Mouse (Mus musculus) liver, embryonic 11.5 days (tissue): ENCODE data around the gene Galnt11. TPM values are rescaled to one million over a fixed set of nuclear protein-coding genes. Genes with fewer than 3 reads are reported as not detected.

Experiments used
- ATAC-seq: fragments of 200-750 bp; cut with Nextera tagmentation; replicated peaks from 2 replicates; pipeline ENCODE4 v1.8.0; 2017; ENCODE audit warnings: moderate number of reproducible peaks, mild to moderate bottlenecking, moderate TSS enrichment, moderate library complexity; ENCODE audit not compliant: low FRiP score
- DNase-seq: peaks from one replicate; pipeline ENCODE4 v3.0.0-alpha.2; 2017; ENCODE audit warnings: low spot score
- H3K27ac ChIP-seq: fragments of 300-500 bp; sonication (generic); 2 replicates; pipeline ENCODE4 v1.5.1; 2014; ENCODE audit warnings: mild to moderate bottlenecking, low read depth, low read length, control low read depth
- H3K27me3 ChIP-seq: fragments of 300-500 bp; sonication (generic); replicated peaks from 2 replicates; pipeline ENCODE4 v1.6.1; 2014; ENCODE audit warnings: low read length, mixed read lengths; ENCODE audit not compliant: control insufficient read depth, insufficient read depth
- H3K36me3 ChIP-seq: fragments of 300-500 bp; sonication (generic); 2 replicates; pipeline ENCODE4 v1.6.1; 2014; ENCODE audit warnings: mild to moderate bottlenecking, low read length, moderate library complexity, mixed read lengths; ENCODE audit not compliant: control insufficient read depth, insufficient read depth
- H3K4me1 ChIP-seq: fragments of 300-500 bp; sonication (generic); replicated peaks from 2 replicates; pipeline ENCODE4 v1.6.1; 2014; ENCODE audit warnings: low read length, mixed read lengths; ENCODE audit not compliant: control insufficient read depth, insufficient read depth
- H3K4me2 ChIP-seq: fragments of 300-500 bp; sonication (generic); 2 replicates; pipeline ENCODE4 v1.6.1; 2014; ENCODE audit warnings: mild to moderate bottlenecking, control low read depth, moderate library complexity
- H3K4me3 ChIP-seq: fragments of 300-500 bp; sonication (generic); 2 replicates; pipeline ENCODE4 v1.5.1; 2014; ENCODE audit warnings: low read depth, low read length, control low read depth
- H3K9ac ChIP-seq: fragments of 300-500 bp; sonication (generic); 2 replicates; pipeline ENCODE4 v1.6.1; 2014; ENCODE audit warnings: low read depth, low read length, control low read depth
- H3K9me3 ChIP-seq: fragments of 300-500 bp; sonication (generic); 2 replicates; pipeline ENCODE4 v1.6.1; 2016; ENCODE audit warnings: low read length, inconsistent platforms, mixed read lengths; ENCODE audit not compliant: control insufficient read depth
- whole genome bisulfite sequencing: fragments of 180-500 bp; shearing (Covaris S2); extraction: QIAGEN DNeasy Blood & Tissue Kit; methylation state at CpG from one replicate; pipeline ENCODE4 v1.1.7; 2014; 5-methylcytosine and 5-hydroxymethylcytosine counted together
- polyA plus RNA-seq: library from polyadenylated mRNA; unstranded; fragments of >200 nt; fragmentation: Nextera tagmentation; extraction: Ambion mirVana; gene quantifications from 2 replicates; pipeline ENCODE4 v1.2.1, GENCODE M21; 2014

Galnt11 gene
- polyA plus RNA-seq, 1 experiment from 2014 or later: 14.9 TPM

DNA sequence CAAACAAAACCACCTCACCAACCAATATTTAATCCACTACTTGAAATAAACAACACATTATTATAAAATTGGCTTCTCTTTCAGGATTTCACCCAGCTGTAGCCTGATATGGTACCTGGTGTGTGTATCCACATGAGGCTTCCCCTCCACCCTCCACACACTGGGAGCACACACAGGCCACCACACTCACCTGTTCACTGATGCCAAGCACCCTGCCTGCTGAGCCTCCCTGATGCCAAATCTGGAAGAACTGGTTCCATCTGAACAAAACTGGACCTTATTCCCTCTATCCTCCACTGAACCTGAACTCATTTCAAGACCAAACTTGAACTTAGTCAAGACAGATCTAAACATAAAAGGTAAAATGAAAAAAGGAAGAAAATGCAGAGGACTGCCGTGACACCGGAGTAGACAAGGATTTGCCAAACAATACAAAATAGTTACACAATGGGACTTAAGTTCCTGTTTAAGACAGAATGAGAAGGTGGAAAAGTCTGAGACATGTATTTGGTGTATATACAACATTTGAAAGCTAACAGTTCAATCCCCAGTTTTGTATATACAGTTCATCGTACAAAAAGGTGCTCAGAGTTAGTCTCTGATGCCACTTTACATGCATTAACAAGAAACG is 46.7 kb downstream of the Galnt11 start:
- Histone ChIP-seq H3K9ac (no peak overlapping the region), H3K9me3 (no peaks in the 10 kb centered on the region), H3K4me1 (no peaks in the 10 kb centered on the region), H3K4me2 (no peak overlapping the region), H3K4me3 (no peak overlapping the region), H3K27ac (no peak overlapping the region), H3K36me3 (peaks cover 8% of the 10 kb centered on the region; the same call in 1 of the 2 replicates), H3K27me3 (no peaks in the 10 kb centered on the region)
- DNase-seq: no peak
- 94% methylated on average over 4 of the region's 4 CpGs for WGBS
- ATAC-seq: no peak

DNA sequence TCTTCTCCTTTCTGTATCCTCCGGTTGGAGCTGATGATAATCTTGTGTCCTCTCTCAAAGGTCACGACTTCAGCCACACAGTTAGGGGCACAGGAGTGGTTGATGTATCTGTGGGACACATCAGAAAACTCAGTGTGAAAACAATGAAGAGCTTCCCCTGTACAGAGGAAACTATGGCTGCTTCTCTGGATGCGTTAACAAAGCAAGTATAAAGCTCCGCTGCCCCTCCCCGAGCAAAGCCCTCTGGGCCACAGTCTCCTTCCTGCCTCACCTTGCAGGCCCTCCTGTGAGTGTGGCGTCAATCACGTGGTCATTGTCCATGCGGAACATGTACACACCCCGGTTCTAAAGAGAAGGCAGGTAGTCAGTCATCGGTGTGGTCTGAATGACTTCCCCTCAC is 53.9 kb downstream of the Galnt11 start:
- DNase-seq: no peak
- no peaks in the 10 kb centered on the region for H3K4me1 ChIP-seq
- 88% methylated on average over 10 of the region's 10 CpGs for WGBS
- no peak for ATAC-seq
- H3K27ac ChIP-seq: no peak overlapping the region
- no peak overlapping the region for H3K9ac ChIP-seq
- no peak overlapping the region for H3K4me3 ChIP-seq
- no peaks in the 10 kb centered on the region for H3K9me3 ChIP-seq
- peaks cover 15% of the 10 kb centered on the region for H3K36me3 ChIP-seq
- no peak overlapping the region for H3K4me2 ChIP-seq
- no peaks in the 10 kb centered on the region for H3K27me3 ChIP-seq

DNA sequence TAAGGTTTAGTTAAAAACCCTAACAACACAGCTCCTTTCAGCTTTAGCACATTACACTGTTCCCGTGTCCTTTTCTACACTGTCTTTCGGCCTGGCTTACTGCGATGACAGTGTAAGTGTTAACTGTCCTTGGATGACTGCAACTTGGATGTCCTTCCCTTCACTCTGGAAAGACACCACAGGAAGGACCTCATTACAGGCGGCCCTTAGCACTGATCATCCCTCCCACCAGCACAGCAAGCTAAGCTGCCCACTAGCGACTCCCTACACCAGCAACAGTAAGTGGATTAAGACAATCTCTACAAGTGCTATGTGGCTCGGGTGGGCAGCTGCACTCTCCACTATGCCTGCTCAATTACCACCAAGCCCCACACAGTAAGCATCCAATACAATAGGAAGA is 54.7 kb downstream of the Galnt11 start:
- H3K4me3 ChIP-seq: no peak overlapping the region
- no peak for ATAC-seq
- peaks cover 19% of the 10 kb centered on the region for H3K36me3 ChIP-seq
- H3K9me3 ChIP-seq: no peaks in the 10 kb centered on the region
- H3K27me3 ChIP-seq: no peaks in the 10 kb centered on the region
- no peak overlapping the region for H3K9ac ChIP-seq
- DNase-seq: peak; percentile 2
- no peak overlapping the region for H3K4me2 ChIP-seq
- H3K4me1 ChIP-seq: no peaks in the 10 kb centered on the region
- H3K27ac ChIP-seq: no peak overlapping the region
- 86% methylated on average over 6 of the region's 6 CpGs for WGBS

DNA sequence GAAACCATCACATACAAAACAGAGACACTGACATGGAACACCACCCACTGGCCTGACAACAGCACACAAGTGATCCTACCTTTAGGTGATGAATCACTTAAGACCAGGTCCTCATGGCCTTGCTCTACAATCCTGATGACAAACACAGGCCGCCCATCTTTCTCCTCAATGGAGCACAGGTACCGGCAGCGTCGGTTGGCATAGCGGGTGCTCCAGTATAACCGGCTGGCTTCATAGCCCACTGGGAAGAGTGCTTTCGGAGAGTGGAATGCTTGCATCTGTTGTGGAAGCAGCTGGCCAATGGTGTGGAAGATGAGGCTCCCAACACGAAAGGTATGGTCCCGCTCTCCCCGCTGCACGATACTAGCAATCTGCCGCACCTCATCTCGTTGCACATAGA is 62.3 kb downstream of the Galnt11 start:
- WGBS: 95% methylated on average over 13 of the region's 13 CpGs
- Histone ChIP-seq H3K9ac (no peak overlapping the region), H3K4me3 (no peak overlapping the region), H3K36me3 (peaks cover 34% of the 10 kb centered on the region), H3K9me3 (no peaks in the 10 kb centered on the region), H3K4me2 (no peak overlapping the region), H3K27me3 (no peaks in the 10 kb centered on the region), H3K27ac (no peak overlapping the region), H3K4me1 (no peaks in the 10 kb centered on the region)
- ATAC-seq (no peak), DNase-seq (no peak)

DNA sequence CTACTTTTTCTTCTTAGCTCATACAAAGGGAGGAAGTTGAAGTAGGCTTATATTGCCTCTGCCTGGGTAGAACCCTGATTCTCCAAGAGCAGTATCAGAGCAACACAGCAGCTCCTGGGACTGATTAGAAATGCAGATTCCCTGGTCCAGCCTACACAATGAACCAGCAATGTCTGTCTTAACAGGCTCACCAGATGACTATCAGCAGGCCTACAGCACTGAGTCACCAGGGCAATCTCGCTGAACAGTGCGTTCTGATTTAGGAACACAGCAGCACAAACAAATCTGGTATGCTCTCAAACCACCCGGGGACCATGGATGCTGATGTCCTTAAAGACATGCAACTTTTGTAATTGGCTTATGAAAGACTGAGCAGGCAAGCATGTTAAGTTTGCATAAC is 75.1 kb downstream of the Galnt11 start:
- Histone ChIP-seq H3K36me3 (peaks cover 7% of the 10 kb centered on the region; the same call in 1 of the 2 replicates), H3K9ac (no peak overlapping the region), H3K4me2 (no peak overlapping the region), H3K27ac (no peak overlapping the region), H3K27me3 (no peaks in the 10 kb centered on the region), H3K9me3 (no peaks in the 10 kb centered on the region), H3K4me1 (no peaks in the 10 kb centered on the region), H3K4me3 (no peak overlapping the region)
- DNase-seq: no peak
- ATAC-seq: 0 out of 2 replicates have a peak, but pooled peaks have one; percentile 43
- 74% methylated on average over 3 of the region's 3 CpGs for WGBS

DNA sequence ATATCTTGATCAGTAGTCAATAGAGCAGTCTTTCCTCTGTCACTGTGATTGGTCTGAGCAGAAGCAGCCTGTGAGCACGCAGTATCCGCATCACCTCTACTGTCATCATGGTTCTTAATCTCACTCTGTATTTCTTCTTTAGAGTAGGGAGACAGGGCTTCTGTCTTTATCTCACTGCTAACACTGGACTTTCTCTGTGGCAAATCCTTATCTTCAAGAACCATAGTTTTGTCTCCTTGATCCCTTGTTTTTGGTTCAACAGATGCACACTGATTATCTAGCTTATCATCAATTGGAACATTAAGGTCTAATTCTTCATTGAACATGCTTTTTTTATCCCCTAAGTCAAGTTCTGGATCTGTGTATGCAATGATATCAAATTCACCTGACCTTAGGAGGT is 88.5 kb downstream of the Galnt11 start:
- 91% methylated on average over 2 of the region's 2 CpGs for WGBS
- no peaks in the 10 kb centered on the region for H3K4me1 ChIP-seq
- ATAC-seq (peak; percentile 51; the same call in 1 of the 2 replicates), DNase-seq (no peak)
- H3K27ac ChIP-seq: no peak overlapping the region
- H3K9me3 ChIP-seq: no peaks in the 10 kb centered on the region
- no peak overlapping the region for H3K9ac ChIP-seq
- no peak overlapping the region for H3K4me2 ChIP-seq
- no peaks in the 10 kb centered on the region for H3K27me3 ChIP-seq
- H3K36me3 ChIP-seq: peaks cover 27% of the 10 kb centered on the region
- H3K4me3 ChIP-seq: no peak overlapping the region

DNA sequence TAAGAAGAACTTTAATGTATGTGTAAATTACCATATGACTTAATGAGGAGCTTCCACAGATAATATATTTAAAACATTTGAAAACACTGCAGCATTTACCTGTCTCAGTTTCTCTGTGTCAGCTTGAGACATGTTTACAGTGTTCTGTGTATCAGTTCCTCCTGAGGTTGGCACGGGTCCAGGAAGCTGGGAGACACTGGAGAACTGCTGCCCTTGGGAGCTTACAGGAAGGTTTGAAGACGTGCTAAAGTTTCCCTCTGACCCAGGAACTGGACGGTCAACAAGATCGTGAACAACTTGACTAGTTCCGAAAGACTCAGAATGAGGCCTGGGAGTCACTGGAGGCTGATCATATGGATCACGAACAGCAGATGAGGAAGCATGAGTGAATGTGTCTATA is 92.2 kb downstream of the Galnt11 start:
- Histone ChIP-seq H3K4me2 (no peak overlapping the region), H3K36me3 (peaks cover 29% of the 10 kb centered on the region), H3K4me1 (no peaks in the 10 kb centered on the region), H3K27me3 (no peaks in the 10 kb centered on the region), H3K27ac (no peak overlapping the region), H3K4me3 (no peak overlapping the region), H3K9ac (no peak overlapping the region), H3K9me3 (no peaks in the 10 kb centered on the region)
- WGBS: 88% methylated on average over 6 of the region's 6 CpGs
- DNase-seq (no peak), ATAC-seq (no peak)

Other genes starting within 250 kb of the Galnt11 start
- gene Prkag2, start 121.3 kb upstream of the Galnt11 start, polyA plus RNA-seq: 12.8 and 15.8 TPM in 2 replicates
- not detected in 2 replicates for gene Galntl5, start 40.4 kb upstream of the Galnt11 start, polyA plus RNA-seq
- not detected in 2 replicates for gene E130116L18Rik, start 1.2 kb downstream of the Galnt11 start, polyA plus RNA-seq